Mouse (Mus musculus) MEL (cell line): ENCODE data around the gene Nav1. TPM values are rescaled to one million over a fixed set of nuclear protein-coding genes. Genes with fewer than 3 reads are reported as not detected.

Source experiments
- DNase-seq: peaks from one replicate; pipeline ENCODE4 v3.0.0; 2011; ENCODE audit warnings: low read depth, low spot score
- H3K27ac ChIP-seq: 2 replicates; pipeline ENCODE4 v1.5.1; 2012; ENCODE audit warnings: low read depth, mild to moderate bottlenecking, control low read depth, low read length, moderate library complexity; ENCODE audit not compliant: control insufficient read depth
- H3K27me3 ChIP-seq, 2 experiments: fragments of 150-350 bp in 1 of 2; sonication (generic) in 1 of 2; 2 replicates each; pipeline ENCODE4 v1.6.1; 2012; ENCODE audit warnings: low read length in 2 of 2, mild to moderate bottlenecking in 2 of 2, improper control_type of control experiment in 1 of 2, moderate library complexity in 1 of 2; ENCODE audit not compliant: insufficient read depth in 2 of 2, control insufficient read depth in 1 of 2
- H3K36me3 ChIP-seq, 2 experiments: 2 replicates each; pipeline ENCODE4 v1.6.1; 2012 to 2014; ENCODE audit warnings: low read length in 2 of 2, improper control_type of control experiment in 1 of 2, inconsistent platforms in 1 of 2, mild to moderate bottlenecking in 1 of 2; ENCODE audit not compliant: insufficient read depth in 2 of 2, control insufficient read depth in 1 of 2
- H3K4me1 ChIP-seq, 2 experiments: fragments of 150-350 bp in 1 of 2; sonication (generic) in 1 of 2; 2 replicates each; pipeline ENCODE4 v1.6.1; 2012; ENCODE audit warnings: low read length in 2 of 2, improper control_type of control experiment in 1 of 2, mild to moderate bottlenecking in 1 of 2; ENCODE audit not compliant: insufficient read depth in 2 of 2, control insufficient read depth in 1 of 2
- H3K4me3 ChIP-seq, 2 experiments: fragments of 150-350 bp in 1 of 2; sonication (generic) in 1 of 2; 2 replicates each; pipeline ENCODE4 v1.5.1; 2012; ENCODE audit warnings: low read depth in 2 of 2, low read length in 2 of 2, mild to moderate bottlenecking in 2 of 2, moderate library complexity in 2 of 2, control low read depth in 1 of 2, improper control_type of control experiment in 1 of 2; ENCODE audit not compliant: control insufficient read depth in 1 of 2, insufficient read depth in 1 of 2
- H3K79me2 ChIP-seq: 2 replicates; pipeline ENCODE4 v1.6.1; 2012; ENCODE audit warnings: mild to moderate bottlenecking, low read length, moderate library complexity; ENCODE audit not compliant: control insufficient read depth, poor library complexity, insufficient read depth
- H3K9ac ChIP-seq: 2 replicates; pipeline ENCODE4 v1.6.1; 2012; ENCODE audit warnings: low read depth, mild to moderate bottlenecking, control low read depth, low read length, moderate library complexity; ENCODE audit not compliant: control insufficient read depth, poor library complexity, severe bottlenecking
- H3K9me3 ChIP-seq: fragments of 150-350 bp; sonication (generic); replicated peaks from 2 replicates; pipeline ENCODE4 v1.6.1; 2012; ENCODE audit warnings: mild to moderate bottlenecking, low read length, improper control_type of control experiment, moderate library complexity; ENCODE audit not compliant: insufficient read depth
- CHD1 ChIP-seq: IDR thresholded peaks from 2 replicates; pipeline ENCODE4 v1.6.1; 2012; ENCODE audit warnings: low read depth, mild to moderate bottlenecking, inconsistent platforms, low read length, improper control_type of control experiment
- CHD2 ChIP-seq: IDR thresholded peaks from 2 replicates; pipeline ENCODE4 v1.6.1; 2011; ENCODE audit warnings: low read length, improper control_type of control experiment
- CTCF ChIP-seq, 3 experiments: IDR thresholded peaks in 2 of 3; conservative IDR thresholded peaks in 1 of 3; 2 replicates each; pipeline ENCODE4 v1.5.1; 2011 to 2012; ENCODE audit warnings: low read length in 3 of 3, low read depth in 2 of 3, mild to moderate bottlenecking in 2 of 3, improper control_type of control experiment in 1 of 3, inconsistent platforms in 1 of 3, mixed read lengths in 1 of 3, moderate library complexity in 1 of 3; ENCODE audit not compliant: control insufficient read depth in 1 of 3, insufficient read depth in 1 of 3, poor library complexity in 1 of 3, severe bottlenecking in 1 of 3
- ELF1 ChIP-seq: IDR thresholded peaks from 2 replicates; pipeline ENCODE4 v1.6.1; 2014; ENCODE audit warnings: low read depth, mild to moderate bottlenecking, inconsistent platforms, low read length, improper control_type of control experiment, moderate library complexity
- EP300 ChIP-seq, 2 experiments: IDR thresholded peaks; 2 replicates each; pipeline ENCODE4 v1.6.1; 2011; ENCODE audit warnings: improper control_type of control experiment in 2 of 2, low read length in 2 of 2, low read depth in 1 of 2, mild to moderate bottlenecking in 1 of 2
- GABPA ChIP-seq: IDR thresholded peaks from 2 replicates; pipeline ENCODE4 v1.6.1; 2012; ENCODE audit warnings: low read depth, mild to moderate bottlenecking, inconsistent platforms, low read length, improper control_type of control experiment, moderate library complexity
- GATA1 ChIP-seq: IDR thresholded peaks from 2 replicates; pipeline ENCODE4 v1.6.1; 2011; ENCODE audit warnings: low read depth, low read length, improper control_type of control experiment
- HCFC1 ChIP-seq: IDR thresholded peaks from 2 replicates; pipeline ENCODE4 v1.6.1; 2012; ENCODE audit warnings: low read depth, mild to moderate bottlenecking, inconsistent platforms, low read length, improper control_type of control experiment, moderate library complexity
- KAT2A ChIP-seq: conservative IDR thresholded peaks from 2 replicates; pipeline ENCODE4 v1.6.1; 2012; ENCODE audit warnings: low read depth, low read length, improper control_type of control experiment, inconsistent platforms
- MAFK ChIP-seq: IDR thresholded peaks from 2 replicates; pipeline ENCODE4 v1.6.1; 2011; ENCODE audit warnings: low read depth, mild to moderate bottlenecking, low read length, improper control_type of control experiment, borderline replicate concordance
- MAZ ChIP-seq: IDR thresholded peaks from 2 replicates; pipeline ENCODE4 v1.6.1; 2012; ENCODE audit warnings: low read depth, mild to moderate bottlenecking, inconsistent platforms, low read length, improper control_type of control experiment
- MXI1 ChIP-seq: IDR thresholded peaks from 2 replicates; pipeline ENCODE4 v1.6.1; 2011; ENCODE audit warnings: mild to moderate bottlenecking, low read depth, low read length, improper control_type of control experiment
- MYB ChIP-seq: IDR thresholded peaks from 2 replicates; pipeline ENCODE4 v1.6.1; 2011; ENCODE audit warnings: mild to moderate bottlenecking, low read depth, low read length, improper control_type of control experiment
- RAD21 ChIP-seq: IDR thresholded peaks from 2 replicates; pipeline ENCODE4 v1.6.1; 2011; ENCODE audit warnings: mild to moderate bottlenecking, low read depth, low read length, improper control_type of control experiment
- RCOR1 ChIP-seq: IDR thresholded peaks from 2 replicates; pipeline ENCODE4 v1.6.1; 2012; ENCODE audit warnings: low read depth, mild to moderate bottlenecking, inconsistent platforms, low read length, improper control_type of control experiment
- SIN3A ChIP-seq: IDR thresholded peaks from 2 replicates; pipeline ENCODE4 v1.6.1; 2012; ENCODE audit warnings: low read length, improper control_type of control experiment, inconsistent platforms
- SMC3 ChIP-seq: IDR thresholded peaks from 2 replicates; pipeline ENCODE4 v1.6.1; 2011; ENCODE audit warnings: low read depth, low read length, improper control_type of control experiment
- TAL1 ChIP-seq: IDR thresholded peaks from 2 replicates; pipeline ENCODE4 v1.6.1; 2012; ENCODE audit warnings: mild to moderate bottlenecking, inconsistent platforms, low read length, moderate library complexity, mixed read lengths
- TCF12 ChIP-seq: IDR thresholded peaks from 2 replicates; pipeline ENCODE4 v1.6.1; 2014; ENCODE audit warnings: low read depth, mild to moderate bottlenecking, inconsistent platforms, low read length, improper control_type of control experiment, moderate library complexity
- USF2 ChIP-seq, 2 experiments: IDR thresholded peaks; 2 replicates each; pipeline ENCODE4 v1.6.1; 2011 to 2012; ENCODE audit warnings: improper control_type of control experiment in 2 of 2, low read length in 2 of 2, borderline replicate concordance in 1 of 2, inconsistent platforms in 1 of 2, low read depth in 1 of 2, mild to moderate bottlenecking in 1 of 2; ENCODE audit not compliant: insufficient read depth in 1 of 2
- ZC3H11A ChIP-seq: IDR thresholded peaks from 2 replicates; pipeline ENCODE4 v1.6.1; 2012; ENCODE audit warnings: low read depth, mild to moderate bottlenecking, inconsistent platforms, low read length, improper control_type of control experiment
- ZNF384 ChIP-seq: IDR thresholded peaks from 2 replicates; pipeline ENCODE4 v1.6.1; 2012; ENCODE audit warnings: low read depth, mild to moderate bottlenecking, inconsistent platforms, low read length, improper control_type of control experiment
- polyA plus RNA-seq, 2 experiments: library from polyadenylated mRNA; stranded (reverse) in 1 of 2; unstranded in 1 of 2; fragments of >175 nt in 1 of 2; fragments of >200 nt in 1 of 2; gene quantifications; 2 replicates each; pipeline versions ENCODE4 v1.2.1 to v1.2.4; 2012; ENCODE audit warnings: low replicate concordance in 2 of 2, low read depth in 1 of 2; ENCODE audit not compliant: insufficient read length in 2 of 2, insufficient read depth in 1 of 2, missing spikeins in 1 of 2
- total RNA-seq: library from RNA; depleted of rRNA; stranded (reverse); fragments of 300-350 nt; gene quantifications from 2 replicates; pipeline ENCODE4 v1.2.3, GENCODE M21; 2012

The Nav1 gene
- total and polyA plus RNA-seq, 3 experiments, result 0.89 to 9.6 TPM; not detected in 1

- H3K4me1 ChIP-seq, result peaks cover 0 to 3% of the 10 kb centered on the region in 2 experiments; a peak in 1 of 4 replicates
- H3K9ac ChIP-seq, result no peak overlapping the region
- no peaks in the 10 kb centered on the region for H3K79me2 ChIP-seq
- no peaks in the 10 kb centered on the region for H3K9me3 ChIP-seq
- no peak overlapping the region for H3K4me3 ChIP-seq
- TF ChIP-seq RAD21 (no peak), MXI1 (no peak), TAL1 (no peak), SIN3A (no peak), MYB (no peak), ZC3H11A (no peak), RCOR1 (0 out of 2 replicates have a peak, but pooled peaks have one; percentile 23), ZNF384 (no peak), SMC3 (0 out of 2 replicates have a peak, but pooled peaks have one; percentile 1), HCFC1 (no peak), MAZ (no peak), GABPA (no peak), USF2 (IDR thresholded peaks at IDR 0.05; ENCODE audit: borderline replicate concordance in 1 of 2, insufficient read depth in 1 of 2, low read depth in 1 of 2, low read length in 2 of 2) (no peak), EP300 (IDR thresholded peaks at IDR 0.05; ENCODE audit: low read depth in 1 of 2, low read length in 2 of 2) (0 out of 4 replicates have a peak, but pooled peaks of 1 of the 2 experiments have one; percentile 20), CHD2 (no peak), TCF12 (no peak), GATA1 (0 out of 2 replicates have a peak, but pooled peaks have one; percentile 30), KAT2A (no peak), MAFK (peak; percentile 34; the same call in 1 of the 2 replicates), CHD1 (no peak), ELF1 (no peak), CTCF (IDR thresholded peaks at IDR 0.05 in 2 of 3, conservative IDR thresholded peaks at IDR 0.05 in 1 of 3; ENCODE audit: control insufficient read depth in 1 of 3, insufficient read depth in 1 of 3, low read depth in 2 of 3, low read length in 3 of 3, poor library complexity in 1 of 3, severe bottlenecking in 1 of 3) (no peak)
- H3K27me3 ChIP-seq, result no peaks in the 10 kb centered on the region
- DNase-seq, result peak; percentile 83
- H3K27ac ChIP-seq, result no peak overlapping the region
- peaks cover 7 to 21% of the 10 kb centered on the region in 2 experiments for H3K36me3 ChIP-seq
Observed at GRCm38 (mm10) chr1:135405356-135405755, 201.7 kb downstream of the Nav1 start.
